Mouse (Mus musculus): Measurements from ENCODE around the gene Mettl24.

Gene Mettl24

GRCm38 (mm10) chr10:40685641-40686040, 2.6 kb downstream of the Mettl24 start:
- no peak for DNase-seq

DNA sequence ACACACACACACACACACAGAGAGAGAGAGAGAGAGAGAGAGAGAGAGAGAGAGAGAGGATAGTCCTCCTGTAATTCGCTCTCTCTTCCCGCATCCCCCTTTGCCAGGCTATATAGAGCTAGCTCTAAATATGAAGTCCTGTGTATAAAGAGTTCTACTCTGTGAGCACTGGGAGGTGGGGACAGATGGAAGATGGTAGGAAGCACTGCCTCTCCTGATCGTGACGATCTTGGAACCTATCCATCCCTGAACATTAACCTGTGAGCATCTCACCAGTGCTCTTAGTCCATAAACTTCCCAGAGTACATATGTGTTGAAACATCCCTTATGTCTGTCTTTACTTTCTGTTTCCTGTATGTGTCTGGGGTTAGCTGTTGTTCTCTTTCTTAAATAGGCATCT, 3.9 kb downstream of the Mettl24 start:
- DNase-seq, result no peak

- DNase-seq, result no peak
Measured at GRCm38 (mm10) chr10:40687407-40687806, 4.3 kb downstream of the Mettl24 start.

GRCm38 (mm10) chr10:40688266-40688665, 5.2 kb downstream of the Mettl24 start:
- no peak for DNase-seq

GRCm38 (mm10) chr10:40688873-40689272, 5.8 kb downstream of the Mettl24 start:
- no peak for DNase-seq

GRCm38 (mm10) chr10:40698652-40699051, 15.6 kb downstream of the Mettl24 start:
- DNase-seq, result no peak

- DNase-seq, result no peak
Measured at GRCm38 (mm10) chr10:40711127-40711526, 28.0 kb downstream of the Mettl24 start.

DNA sequence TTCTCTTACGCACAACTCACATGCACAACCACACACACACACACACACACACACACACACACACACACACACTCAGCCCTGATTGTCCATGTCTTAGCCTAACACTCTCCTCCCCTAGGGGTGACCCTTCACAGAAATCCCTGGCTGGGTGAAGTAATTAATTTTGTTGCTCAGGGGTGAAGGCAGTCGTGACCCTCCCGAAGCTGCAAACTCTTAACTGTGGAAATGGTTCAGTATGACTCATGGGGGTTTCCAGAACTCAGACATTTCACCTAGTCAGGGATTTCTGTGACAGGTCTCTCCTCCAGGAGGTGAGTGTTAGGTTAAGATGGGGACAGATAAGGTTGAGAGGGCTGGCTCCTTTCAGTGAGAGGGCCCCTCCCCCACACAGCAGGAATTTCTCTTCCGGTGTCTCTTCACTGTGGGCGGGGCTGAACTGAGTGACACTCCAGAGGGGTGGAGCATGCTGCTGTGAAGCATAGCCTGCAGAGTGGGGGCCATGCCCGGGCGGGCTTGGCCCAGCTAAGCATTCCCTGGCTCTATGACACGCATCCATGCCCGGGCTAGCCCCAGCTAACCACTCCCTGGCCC, 30.0 kb downstream of the Mettl24 start:
- DNase-seq, result peak; percentile 42 to 48

- DNase-seq, result no peak
Measured at GRCm38 (mm10) chr10:40713829-40714228, 30.7 kb downstream of the Mettl24 start.

GRCm38 (mm10) chr10:40715151-40715550, 32.1 kb downstream of the Mettl24 start:
- peak; percentile 32 to 46 for DNase-seq

- no peak for DNase-seq
Measured at GRCm38 (mm10) chr10:40716296-40716695, 33.2 kb downstream of the Mettl24 start.

DNA sequence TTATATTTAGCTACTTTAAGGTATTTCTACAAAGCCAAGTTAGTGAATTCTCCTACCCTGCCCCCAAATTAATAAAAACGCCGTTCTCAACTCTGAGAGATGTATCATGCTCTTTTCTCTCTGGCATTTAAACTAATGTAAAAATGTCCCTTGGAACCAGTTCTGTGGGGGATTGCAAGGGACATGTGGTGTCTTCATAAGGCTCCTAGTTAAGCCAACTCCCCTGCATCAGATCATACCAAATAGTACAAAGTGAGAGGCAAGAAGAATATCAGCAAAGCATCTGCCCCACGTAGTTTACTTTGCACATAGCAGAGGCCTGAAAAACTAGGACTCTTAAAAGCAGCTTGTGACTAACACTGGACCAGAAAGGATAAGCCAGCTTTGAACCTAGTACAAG, 33.6 kb downstream of the Mettl24 start:
- no peak for DNase-seq

GRCm38 (mm10) chr10:40718362-40718761, 35.3 kb downstream of the Mettl24 start:
- DNase-seq, result no peak

GRCm38 (mm10) chr10:40719062-40719461, 36.0 kb downstream of the Mettl24 start:
- DNase-seq, result no peak

DNA sequence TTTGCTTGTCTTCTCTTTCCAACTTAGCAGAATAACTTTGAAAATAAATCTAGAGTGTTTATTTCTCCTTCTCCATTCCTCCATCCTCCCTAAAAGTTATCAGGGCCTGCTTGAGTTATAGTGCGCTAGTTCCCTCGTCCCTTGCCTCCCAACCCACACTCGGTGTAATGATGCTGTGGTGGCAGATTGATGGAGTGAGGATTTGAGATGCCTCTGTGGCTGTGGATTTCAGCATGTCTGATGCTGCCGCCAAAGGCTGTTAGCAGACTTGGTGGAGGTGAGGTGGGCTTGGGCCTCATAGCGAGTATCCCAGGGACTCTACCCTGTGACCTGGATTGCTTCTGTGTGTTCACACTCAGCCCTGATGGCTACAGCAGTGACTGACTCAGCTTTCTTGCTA, 37.8 kb downstream of the Mettl24 start:
- no peak for DNase-seq

DNA sequence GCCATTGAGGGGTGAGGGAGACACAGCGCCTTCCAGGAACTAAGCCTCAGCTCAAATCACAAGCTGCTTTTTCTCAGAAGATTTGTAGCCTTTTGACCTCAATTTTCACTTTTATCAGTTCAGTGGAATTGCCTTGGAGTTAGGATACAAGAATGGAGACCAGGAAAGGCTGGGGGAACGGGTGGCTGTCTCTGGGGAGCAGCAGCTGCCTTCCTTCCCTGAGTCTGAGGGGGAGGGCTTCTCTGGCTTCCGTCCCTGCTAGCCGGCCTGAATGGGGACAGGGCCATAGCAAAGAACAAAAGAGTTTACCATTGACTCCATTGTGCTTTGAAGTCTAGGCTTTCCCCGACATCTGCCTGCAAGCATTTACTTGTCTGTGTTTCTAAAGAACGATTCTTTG, 41.3 kb downstream of the Mettl24 start:
- DNase-seq, result peak; percentile 16 to 49

GRCm38 (mm10) chr10:40725066-40725465, 42.0 kb downstream of the Mettl24 start:
- DNase-seq, result peak; percentile 63 to 65

DNA sequence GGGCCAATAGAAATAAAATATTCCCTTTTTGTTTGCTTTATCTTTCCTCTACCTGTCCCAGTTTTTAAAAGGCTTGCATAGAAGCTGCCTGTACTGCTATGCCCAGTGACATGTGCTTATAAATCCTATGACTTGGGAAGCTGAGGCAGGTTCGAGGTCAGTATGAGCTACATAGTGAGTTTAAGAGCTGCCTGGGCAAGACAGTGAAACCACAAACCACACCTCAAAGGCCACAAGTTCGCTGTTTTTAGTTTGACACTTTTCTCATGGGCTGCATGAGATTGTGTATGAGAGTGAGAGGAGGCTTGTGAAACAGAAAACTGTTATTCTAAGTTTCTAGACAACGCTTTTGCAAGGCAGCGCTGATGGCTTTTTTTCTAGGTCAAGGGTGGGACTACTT, 42.4 kb downstream of the Mettl24 start:
- no peak for DNase-seq

DNA sequence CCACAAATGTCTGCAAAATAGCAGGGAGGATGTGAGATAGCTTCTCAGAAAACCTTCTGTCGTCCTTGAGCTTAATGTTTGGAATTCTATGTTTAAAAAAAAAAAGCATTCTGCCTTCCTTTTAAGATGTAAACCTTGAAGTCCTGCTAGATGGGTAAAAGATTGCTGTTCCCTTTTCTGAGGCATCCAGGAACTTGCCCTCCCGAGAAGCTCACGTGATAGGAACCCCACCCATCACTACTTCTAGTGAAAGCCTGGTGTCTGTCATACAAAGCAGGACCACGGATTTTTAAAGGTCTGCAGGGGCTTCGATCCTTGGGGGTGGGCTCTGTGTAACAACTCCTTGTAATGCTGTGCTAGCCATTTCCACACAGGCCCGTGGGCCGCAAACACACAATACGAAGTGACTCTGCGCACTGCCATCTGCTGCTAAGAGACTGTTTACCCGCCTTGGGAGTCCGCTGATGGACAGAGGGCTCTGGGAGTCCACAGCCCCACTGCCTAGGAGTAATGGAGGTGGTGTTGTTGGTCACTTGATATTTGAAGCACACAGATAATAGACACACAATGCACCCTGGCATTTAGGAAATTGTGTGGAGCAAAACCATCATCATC, 43.3 kb downstream of the Mettl24 start:
- DNase-seq, result no peak

DNA sequence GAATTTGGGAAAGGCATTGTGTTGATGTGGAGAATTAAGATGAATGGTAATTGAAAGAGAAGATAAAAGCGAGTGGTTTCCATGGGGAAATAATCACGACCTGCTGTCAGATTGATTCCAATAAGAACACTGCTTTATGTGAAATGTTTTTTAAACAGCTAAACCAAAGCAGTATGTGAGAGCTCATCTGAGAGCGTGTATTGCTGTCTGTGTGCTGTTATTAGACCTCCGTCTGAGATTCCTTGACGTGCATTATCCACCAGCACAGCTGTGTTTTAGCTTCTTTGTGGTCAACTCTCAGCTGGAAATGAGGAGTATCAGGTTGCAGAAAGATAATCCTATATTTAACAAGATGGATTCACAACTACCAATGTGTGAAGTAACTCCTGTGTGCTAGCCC, 43.9 kb downstream of the Mettl24 start:
- no peak for DNase-seq

GRCm38 (mm10) chr10:40730200-40730599, 47.1 kb downstream of the Mettl24 start:
- DNase-seq, result no peak

- no peak for DNase-seq
Measured at GRCm38 (mm10) chr10:40733291-40733690, 50.2 kb downstream of the Mettl24 start.

- DNase-seq, result no peak
Measured at GRCm38 (mm10) chr10:40736172-40736571, 53.1 kb downstream of the Mettl24 start.

- no peak for DNase-seq
Measured at GRCm38 (mm10) chr10:40737274-40738112, 54.4 kb downstream of the Mettl24 start.
